Mouse (Mus musculus) heart, embryonic 15.5 days (tissue): ENCODE results near the gene Olfr114. TPM values are rescaled to one million over a fixed set of nuclear protein-coding genes. Genes with fewer than 3 reads are reported as not detected.

Experiments used
- ATAC-seq: fragments of 200-750 bp; cut with Nextera tagmentation; replicated peaks from 2 replicates; pipeline ENCODE4 v1.8.0; 2017; ENCODE audit warnings: low read depth, moderate TSS enrichment; ENCODE audit not compliant: insufficient number of reproducible peaks, insufficient read depth, low FRiP score
- H3K27ac ChIP-seq: fragments of 300-500 bp; sonication (generic); 2 replicates; pipeline ENCODE4 v1.5.1; 2015; ENCODE audit warnings: mild to moderate bottlenecking, inconsistent platforms
- H3K27me3 ChIP-seq: fragments of 300-500 bp; sonication (generic); 2 replicates; pipeline ENCODE4 v1.6.1; 2015; ENCODE audit warnings: inconsistent platforms
- H3K36me3 ChIP-seq: fragments of 300-500 bp; sonication (generic); 2 replicates; pipeline ENCODE4 v1.6.1; 2015; ENCODE audit warnings: mild to moderate bottlenecking, inconsistent platforms
- H3K4me1 ChIP-seq: fragments of 300-500 bp; sonication (generic); replicated peaks from 2 replicates; pipeline ENCODE4 v1.6.1; 2015; ENCODE audit warnings: inconsistent platforms
- H3K4me2 ChIP-seq: fragments of 300-500 bp; sonication (generic); 2 replicates; pipeline ENCODE4 v1.6.1; 2015; ENCODE audit warnings: inconsistent platforms, mild to moderate bottlenecking, moderate library complexity
- H3K4me3 ChIP-seq: fragments of 300-500 bp; sonication (generic); 2 replicates; pipeline ENCODE4 v1.5.1; 2015; ENCODE audit warnings: mild to moderate bottlenecking, inconsistent platforms
- H3K9ac ChIP-seq: fragments of 300-500 bp; sonication (generic); 2 replicates; pipeline ENCODE4 v1.6.1; 2015; ENCODE audit warnings: mild to moderate bottlenecking, inconsistent platforms
- H3K9me3 ChIP-seq: fragments of 300-500 bp; sonication (generic); replicated peaks from 2 replicates; pipeline ENCODE4 v1.6.1; 2016; ENCODE audit warnings: inconsistent platforms
- WGBS: fragments of 180-500 bp; shearing (Covaris S2); methylation state at CpG from one replicate; pipeline ENCODE4 v1.1.7; 2015; ENCODE audit warnings: mixed read lengths; 5-methylcytosine and 5-hydroxymethylcytosine counted together
- polyA plus RNA-seq: library from polyadenylated mRNA; unstranded; fragments of >200 nt; fragmentation: Nextera tagmentation; extraction: Ambion mirVana; gene quantifications from 2 replicates; pipeline ENCODE4 v1.2.1, GENCODE M21; 2015

Gene Olfr114
- polyA plus RNA-seq = not detected in 2 replicates

- no peaks in the 10 kb centered on the region for H3K9me3 ChIP-seq
- H3K9ac ChIP-seq = no peak within 1 kb of the TSS
- no peaks in the 10 kb centered on the region for H3K27me3 ChIP-seq
- H3K36me3 ChIP-seq = no peaks in the 10 kb centered on the region
- no peak within 1 kb of the TSS for H3K4me2 ChIP-seq
- no peak within 1 kb of the TSS for H3K4me3 ChIP-seq
- ATAC-seq = no peak
- H3K4me1 ChIP-seq = no peaks in the 10 kb centered on the region
- no peak within 1 kb of the TSS for H3K27ac ChIP-seq
Measured at GRCm38 (mm10) chr17:37592643-37593042, at the start of gene Olfr114. Olfr114 (minus strand) TSS chr17:37592743.

- no peaks in the 10 kb centered on the region for H3K27me3 ChIP-seq
Measured at GRCm38 (mm10) chr17:37627009-37627408, 34.5 kb upstream of the Olfr114 start, which contains the start of the genes Olfr115 and Olfr116. Olfr115 (minus strand) TSS chr17:37627109. Olfr116 (minus strand) TSS chr17:37627199.

GRCm38 (mm10) chr17:37577563-37577962, 15.0 kb downstream of the Olfr114 start, which contains the start of gene Olfr113:
Olfr113 (minus strand) TSS chr17:37577663.
- Histone ChIP-seq H3K4me2 (no peak within 1 kb of the TSS), H3K27ac (no peak within 1 kb of the TSS), H3K36me3 (no peaks in the 10 kb centered on the region), H3K9ac (no peak within 1 kb of the TSS), H3K4me3 (no peak within 1 kb of the TSS), H3K4me1 (no peaks in the 10 kb centered on the region), H3K9me3 (no peaks in the 10 kb centered on the region), H3K27me3 (no peaks in the 10 kb centered on the region)
- no peak for ATAC-seq

More at GRCm38 (mm10) chr17:37627009-37627408, 34.5 kb upstream of the Olfr114 start, which contains the start of the genes Olfr115 and Olfr116:
- Histone ChIP-seq H3K27ac (no peak within 1 kb of the TSS), H3K4me3 (no peak within 1 kb of the TSS), H3K4me1 (no peaks in the 10 kb centered on the region), H3K4me2 (no peak within 1 kb of the TSS), H3K36me3 (no peaks in the 10 kb centered on the region), H3K9ac (no peak within 1 kb of the TSS), H3K9me3 (no peaks in the 10 kb centered on the region; the same call in 1 of the 2 replicates)
- ATAC-seq = no peak
- WGBS = 77% methylated on average over 2 of the region's 2 CpGs

GRCm38 (mm10) chr17:37569351-37569750, 23.2 kb downstream of the Olfr114 start, which contains the start of gene Olfr112:
Olfr112 (minus strand) TSS chr17:37569451.
- Histone ChIP-seq H3K9me3 (no peaks in the 10 kb centered on the region), H3K9ac (no peak within 1 kb of the TSS), H3K4me3 (no peak within 1 kb of the TSS), H3K4me2 (no peak within 1 kb of the TSS), H3K4me1 (no peaks in the 10 kb centered on the region), H3K27ac (no peak within 1 kb of the TSS), H3K27me3 (no peaks in the 10 kb centered on the region), H3K36me3 (no peaks in the 10 kb centered on the region)
- ATAC-seq = no peak

GRCm38 (mm10) chr17:37558913-37559615, 33.5 kb downstream of the Olfr114 start:
- 48% methylated on average over 1 of the region's 1 CpGs for WGBS
- Histone ChIP-seq H3K4me3 (no peak overlapping the region), H3K4me1 (no peaks in the 10 kb centered on the region), H3K9ac (no peak overlapping the region), H3K27ac (no peak overlapping the region), H3K27me3 (no peaks in the 10 kb centered on the region), H3K9me3 (no peaks in the 10 kb centered on the region), H3K36me3 (no peaks in the 10 kb centered on the region), H3K4me2 (no peak overlapping the region)
- ATAC-seq = no peak

- ATAC-seq = no peak
- WGBS = 52% methylated on average over 3 of the region's 3 CpGs
- no peaks in the 10 kb centered on the region for H3K27me3 ChIP-seq
- H3K27ac ChIP-seq = no peak overlapping the region
- H3K4me3 ChIP-seq = no peak overlapping the region
- no peaks in the 10 kb centered on the region; the same call in 1 of the 2 replicates for H3K9me3 ChIP-seq
- no peaks in the 10 kb centered on the region for H3K4me1 ChIP-seq
- H3K4me2 ChIP-seq = no peak overlapping the region
- H3K36me3 ChIP-seq = no peaks in the 10 kb centered on the region
- no peak overlapping the region for H3K9ac ChIP-seq
Measured at GRCm38 (mm10) chr17:37543800-37544435, 48.6 kb downstream of the Olfr114 start.

GRCm38 (mm10) chr17:37541454-37542119, 51.0 kb downstream of the Olfr114 start:
- Histone ChIP-seq H3K27ac (no peak overlapping the region), H3K9ac (no peak overlapping the region), H3K9me3 (no peaks in the 10 kb centered on the region; the same call in 1 of the 2 replicates), H3K4me2 (no peak overlapping the region), H3K4me1 (no peaks in the 10 kb centered on the region), H3K27me3 (no peaks in the 10 kb centered on the region), H3K4me3 (no peak overlapping the region), H3K36me3 (no peaks in the 10 kb centered on the region)
- ATAC-seq = no peak
- WGBS = 68% methylated on average over 4 of the region's 4 CpGs

Other genes with a start within 250 kb of the Olfr114 start
- not detected in 2 replicates for gene Olfr104-ps, start 233.2 kb downstream of the Olfr114 start, polyA plus RNA-seq
- gene Olfr105-ps, start 213.7 kb downstream of the Olfr114 start, polyA plus RNA-seq = not detected in 2 replicates
- not detected in 2 replicates for gene Olfr106-ps, start 202.3 kb downstream of the Olfr114 start, polyA plus RNA-seq
- not detected in 2 replicates for gene Olfr107, start 193.5 kb downstream of the Olfr114 start, polyA plus RNA-seq
- not detected in 2 replicates for gene Olfr108, start 147.3 kb downstream of the Olfr114 start, polyA plus RNA-seq
- gene Olfr109, start 133.8 kb downstream of the Olfr114 start, polyA plus RNA-seq = not detected in 2 replicates
- gene H2-M2, start 109.2 kb downstream of the Olfr114 start, polyA plus RNA-seq = 0.24 TPM in 1 of 2 replicates, not detected in the other
- gene Olfr110, start 100.3 kb downstream of the Olfr114 start, polyA plus RNA-seq = not detected in 2 replicates
- not detected in 2 replicates for gene Olfr111, start 84.7 kb downstream of the Olfr114 start, polyA plus RNA-seq
- gene Olfr112, start 23.3 kb downstream of the Olfr114 start, polyA plus RNA-seq = not detected in 2 replicates
- gene Olfr113, start 15.1 kb downstream of the Olfr114 start, polyA plus RNA-seq = not detected in 2 replicates
- gene Olfr115, start 34.4 kb upstream of the Olfr114 start, polyA plus RNA-seq = not detected in 2 replicates
- gene Olfr116, start 34.5 kb upstream of the Olfr114 start, polyA plus RNA-seq = not detected in 2 replicates
- not detected in 2 replicates for gene Olfr117, start 71.0 kb upstream of the Olfr114 start, polyA plus RNA-seq
- gene Olfr118, start 74.2 kb upstream of the Olfr114 start, polyA plus RNA-seq = not detected in 2 replicates
- gene Olfr119, start 103.8 kb upstream of the Olfr114 start, polyA plus RNA-seq = not detected in 2 replicates
- not detected in 2 replicates for gene Olfr120, start 129.1 kb upstream of the Olfr114 start, polyA plus RNA-seq
- gene Olfr121, start 156.1 kb upstream of the Olfr114 start, polyA plus RNA-seq = not detected in 2 replicates
- not detected in 2 replicates for gene Olfr122, start 175.9 kb upstream of the Olfr114 start, polyA plus RNA-seq
- gene Olfr123, start 200.8 kb upstream of the Olfr114 start, polyA plus RNA-seq = not detected in 2 replicates
- not detected in 2 replicates for gene Olfr124, start 207.1 kb upstream of the Olfr114 start, polyA plus RNA-seq
- not detected in 2 replicates for gene Olfr125, start 240.2 kb upstream of the Olfr114 start, polyA plus RNA-seq